Mouse (Mus musculus): ENCODE data around the gene Grin3b. TPM values are rescaled to one million over a fixed set of nuclear protein-coding genes. Genes with fewer than 3 reads are reported as not detected.
A peak's percentile ranks its signal among the peaks of the same experiment; 100 is the strongest.

Gene Grin3b
- total and polyA plus RNA-seq, 2 experiments from 2014 or later = 0.34 TPM; not detected in 1

DNA sequence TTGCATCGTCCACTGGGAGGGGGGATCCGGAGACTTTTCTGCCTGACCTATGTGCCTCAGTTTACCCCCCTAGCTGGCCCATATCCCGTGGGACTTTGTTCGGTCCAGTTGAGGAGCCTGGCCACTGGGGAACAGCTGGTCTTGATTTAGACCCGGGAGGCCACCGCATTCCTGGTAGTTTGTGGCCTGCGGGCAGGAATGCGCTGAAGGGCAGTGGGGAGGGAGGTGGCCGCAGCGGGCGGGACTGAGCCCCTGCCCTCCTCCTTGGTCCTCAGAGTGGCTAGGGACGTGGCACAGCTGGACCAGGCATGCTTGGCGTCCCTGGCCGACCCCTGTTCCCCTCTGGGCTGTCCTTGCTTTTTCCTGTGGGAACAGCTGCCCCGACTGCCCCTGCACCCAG, 19.4 kb downstream of the Grin3b start:
- Histone ChIP-seq H3K4me1 (ENCODE audit: control insufficient read depth, insufficient read depth) (peaks cover 21% of the 10 kb centered on the region), H3K36me3 (replicated peaks; ENCODE audit: control insufficient read depth, insufficient read depth, low read length) (peaks cover 42% of the 10 kb centered on the region), H3K9me3 (replicated peaks; ENCODE audit: control insufficient read depth, low read length) (no peaks in the 10 kb centered on the region), H3K4me2 (ENCODE audit: low read depth, low read length) (peak overlapping the region; percentile 73), H3K4me3 (ENCODE audit: low read depth, low read length) (peak overlapping the region; percentile 65), H3K27ac (ENCODE audit: low read depth) (peak overlapping the region; percentile 90), H3K9ac (replicated peaks; ENCODE audit: low read depth, low read length) (peak overlapping the region; percentile 39), H3K27me3 (ENCODE audit: control insufficient read depth, insufficient read depth, low read length) (no peaks in the 10 kb centered on the region)
- no peak for DNase-seq (ENCODE audit: low spot score)
- no peak for ATAC-seq (ENCODE audit: insufficient read depth, low read depth)
- TF ChIP-seq CTCF (IDR thresholded peaks at IDR 0.05; ENCODE audit: low read depth) (no peak), EP300 (IDR thresholded peaks at IDR 0.05; ENCODE audit: low read depth) (no peak)
- 10% methylated on average over 15 of the region's 15 CpGs for WGBS

DNA sequence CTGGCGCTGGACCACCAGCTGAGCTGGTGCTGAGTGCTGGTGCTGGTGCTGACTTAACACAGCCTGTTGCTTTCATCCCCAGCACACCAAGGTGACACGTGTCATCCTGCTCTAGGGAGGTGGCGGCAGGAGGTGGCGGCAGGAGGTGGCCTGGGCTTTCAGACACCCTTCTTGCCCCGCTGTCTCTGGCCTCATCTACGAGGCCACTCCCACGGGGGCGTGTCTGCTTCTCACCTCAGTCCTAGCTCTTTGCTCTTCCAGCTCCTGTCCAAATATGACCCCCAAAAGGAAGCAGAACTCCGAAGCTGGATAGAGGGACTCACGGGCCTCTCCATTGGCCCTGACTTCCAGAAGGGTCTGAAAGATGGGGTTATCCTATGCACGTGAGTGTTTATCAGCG, 20.6 kb downstream of the Grin3b start:
- TF ChIP-seq EP300 (IDR thresholded peaks at IDR 0.05; ENCODE audit: low read depth) (no peak), CTCF (IDR thresholded peaks at IDR 0.05; ENCODE audit: low read depth) (no peak)
- DNase-seq (ENCODE audit: low spot score) (no peak), ATAC-seq (ENCODE audit: insufficient read depth, low read depth) (no peak)
- WGBS = 73% methylated on average over 12 of the region's 12 CpGs
- Histone ChIP-seq H3K9me3 (replicated peaks; ENCODE audit: control insufficient read depth, low read length) (no peaks in the 10 kb centered on the region), H3K27me3 (ENCODE audit: control insufficient read depth, insufficient read depth, low read length) (no peaks in the 10 kb centered on the region), H3K4me3 (ENCODE audit: low read depth, low read length) (no peak overlapping the region), H3K9ac (replicated peaks; ENCODE audit: low read depth, low read length) (no peak overlapping the region), H3K27ac (ENCODE audit: low read depth) (no peak overlapping the region), H3K4me2 (ENCODE audit: low read depth, low read length) (no peak overlapping the region), H3K4me1 (ENCODE audit: control insufficient read depth, insufficient read depth) (peaks cover 19% of the 10 kb centered on the region), H3K36me3 (replicated peaks; ENCODE audit: control insufficient read depth, insufficient read depth, low read length) (peaks cover 49% of the 10 kb centered on the region)

DNA sequence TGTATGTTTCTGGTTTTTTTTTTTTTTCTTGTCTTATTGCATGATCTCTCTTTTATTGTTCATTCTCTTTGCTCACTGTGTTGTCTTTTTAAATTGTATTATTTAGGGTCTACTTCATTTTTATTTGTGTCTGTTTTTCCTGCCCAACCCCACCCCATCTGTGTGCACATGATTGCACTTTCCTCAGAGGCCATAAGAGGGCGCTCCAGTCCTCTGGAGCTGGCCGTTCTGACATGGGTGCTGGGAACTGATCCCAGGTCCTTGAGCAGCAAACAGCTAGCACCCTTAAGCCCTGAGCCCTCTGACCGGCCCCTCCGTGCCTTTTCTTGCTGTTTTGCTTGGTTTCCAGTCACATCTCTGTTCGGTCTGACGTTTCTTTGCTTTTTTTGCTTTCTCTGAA, 21.0 kb downstream of the Grin3b start:
- DNase-seq (ENCODE audit: low spot score) (no peak), ATAC-seq (ENCODE audit: insufficient read depth, low read depth) (no peak)
- TF ChIP-seq CTCF (IDR thresholded peaks at IDR 0.05; ENCODE audit: low read depth) (peak; percentile 22), EP300 (IDR thresholded peaks at IDR 0.05; ENCODE audit: low read depth) (no peak)
- 88% methylated on average over 6 of the region's 6 CpGs for WGBS
- Histone ChIP-seq H3K4me1 (ENCODE audit: control insufficient read depth, insufficient read depth) (peaks cover 15% of the 10 kb centered on the region), H3K4me3 (ENCODE audit: low read depth, low read length) (no peak overlapping the region), H3K9me3 (replicated peaks; ENCODE audit: control insufficient read depth, low read length) (no peaks in the 10 kb centered on the region), H3K27me3 (ENCODE audit: control insufficient read depth, insufficient read depth, low read length) (no peaks in the 10 kb centered on the region), H3K36me3 (replicated peaks; ENCODE audit: control insufficient read depth, insufficient read depth, low read length) (peaks cover 49% of the 10 kb centered on the region), H3K9ac (replicated peaks; ENCODE audit: low read depth, low read length) (no peak overlapping the region), H3K4me2 (ENCODE audit: low read depth, low read length) (no peak overlapping the region), H3K27ac (ENCODE audit: low read depth) (no peak overlapping the region)

DNA sequence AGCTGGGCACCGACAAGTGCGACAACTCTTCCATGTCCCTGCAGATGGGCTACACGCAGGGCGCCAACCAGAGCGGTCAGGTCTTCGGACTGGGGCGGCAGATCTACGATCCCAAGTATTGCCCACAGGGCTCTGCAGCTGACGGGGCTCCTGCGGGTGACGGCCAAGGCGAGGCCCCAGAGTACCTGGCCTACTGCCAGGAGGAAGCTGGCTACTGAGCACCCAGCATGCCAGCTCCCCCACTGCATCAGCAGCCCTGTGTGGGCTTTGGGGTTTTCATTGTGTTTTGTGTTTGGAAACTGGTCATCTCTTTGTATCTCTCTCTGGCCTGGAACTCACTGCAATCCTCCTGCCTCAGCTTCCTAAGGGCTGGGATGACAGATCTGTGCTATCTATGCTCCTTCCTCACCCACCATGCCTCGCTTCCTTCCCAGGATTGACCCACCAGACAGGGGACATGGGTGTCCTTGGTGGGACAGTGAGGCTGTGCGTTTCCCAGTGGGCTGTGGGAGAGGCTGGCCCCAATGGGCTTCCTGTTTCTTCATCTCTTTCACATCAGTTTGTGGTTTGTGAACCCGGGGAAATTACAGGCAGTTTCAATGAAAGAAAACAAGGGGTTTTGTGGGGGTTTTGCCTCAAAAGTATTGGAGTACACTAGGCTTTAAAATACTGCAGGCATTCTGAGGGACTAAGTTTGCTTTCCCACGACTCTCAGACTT, 24.0 kb downstream of the Grin3b start:
- Histone ChIP-seq H3K4me3 (ENCODE audit: low read depth, low read length) (no peak overlapping the region), H3K36me3 (replicated peaks; ENCODE audit: control insufficient read depth, insufficient read depth, low read length) (peaks cover 49% of the 10 kb centered on the region), H3K4me2 (ENCODE audit: low read depth, low read length) (no peak overlapping the region), H3K27ac (ENCODE audit: low read depth) (no peak overlapping the region), H3K27me3 (ENCODE audit: control insufficient read depth, insufficient read depth, low read length) (no peaks in the 10 kb centered on the region), H3K4me1 (ENCODE audit: control insufficient read depth, insufficient read depth) (peaks cover 16% of the 10 kb centered on the region), H3K9me3 (replicated peaks; ENCODE audit: control insufficient read depth, low read length) (no peaks in the 10 kb centered on the region), H3K9ac (replicated peaks; ENCODE audit: low read depth, low read length) (no peak overlapping the region)
- no peak for DNase-seq (ENCODE audit: low spot score)
- WGBS = 71% methylated on average over 16 of the region's 16 CpGs
- no peak for ATAC-seq (ENCODE audit: insufficient read depth, low read depth)
- TF ChIP-seq EP300 (IDR thresholded peaks at IDR 0.05; ENCODE audit: low read depth) = no peak
- TF ChIP-seq CTCF (IDR thresholded peaks at IDR 0.05; ENCODE audit: low read depth) = no peak

- WGBS = 74% methylated on average over 1 of the region's 1 CpGs
- H3K27me3 ChIP-seq (ENCODE audit: control insufficient read depth, insufficient read depth, low read length) = no peaks in the 10 kb centered on the region
- H3K9me3 ChIP-seq (replicated peaks; ENCODE audit: control insufficient read depth, low read length) = no peaks in the 10 kb centered on the region
- DNase-seq (ENCODE audit: low spot score) (no peak), ATAC-seq (ENCODE audit: insufficient read depth, low read depth) (no peak)
- no peak for TF ChIP-seq EP300 (IDR thresholded peaks at IDR 0.05; ENCODE audit: low read depth)
- TF ChIP-seq CTCF (IDR thresholded peaks at IDR 0.05; ENCODE audit: low read depth) = no peak
- no peak overlapping the region for H3K9ac ChIP-seq (replicated peaks; ENCODE audit: low read depth, low read length)
- H3K4me1 ChIP-seq (ENCODE audit: control insufficient read depth, insufficient read depth) = peaks cover 12% of the 10 kb centered on the region; the same call in 1 of the 2 replicates
- H3K4me2 ChIP-seq (ENCODE audit: low read depth, low read length) = no peak overlapping the region
- H3K4me3 ChIP-seq (ENCODE audit: low read depth, low read length) = no peak overlapping the region
- H3K36me3 ChIP-seq (replicated peaks; ENCODE audit: control insufficient read depth, insufficient read depth, low read length) = peaks cover 49% of the 10 kb centered on the region
- H3K27ac ChIP-seq (ENCODE audit: low read depth) = no peak overlapping the region
Measured at GRCm38 (mm10) chr10:79995636-79996035, 25.1 kb downstream of the Grin3b start.
